Mouse (Mus musculus) left cerebral cortex, postnatal 25 days (tissue): ENCODE data around the gene Dis3. TPM values are rescaled to one million over a fixed set of nuclear protein-coding genes. Genes with fewer than 3 reads are reported as not detected.

ENCODE experiments used
- total RNA-seq, 2 experiments: library from RNA; stranded (reverse); gene quantifications; 2 replicates each; pipeline ENCODE4 v1.2.3; 2021

Dis3 gene
- total RNA-seq, 2 experiments from 2014 or later, result 16.1 to 16.7 TPM

Other genes starting within 250 kb of the Dis3 start
- 1 to 10 TPM; 1.1 TPM for gene Rpl36a-ps1, start 105.5 kb downstream of the Dis3 start, total RNA-seq
- gene Mzt1, start 53.6 kb downstream of the Dis3 start, total RNA-seq, result 10 to 100 TPM; 60.0 to 71.3 TPM
- 1 to 10 TPM; 1.9 to 3.3 TPM for gene Bora, start 53.5 kb downstream of the Dis3 start, total RNA-seq
- 10 to 100 TPM; 13.5 to 13.9 TPM for gene Pibf1, start 346 bp downstream of the Dis3 start, total RNA-seq
- 10 to 100 TPM; 14.0 to 16.9 TPM for gene Klf5, start 198.9 kb upstream of the Dis3 start, total RNA-seq